Mouse (Mus musculus) embryonic facial prominence, embryonic 15.5 days (tissue): ENCODE results near the gene Vrk1. TPM values are rescaled to one million over a fixed set of nuclear protein-coding genes. Genes with fewer than 3 reads are reported as not detected.

ENCODE experiments used
- ATAC-seq: fragments of 200-750 bp; cut with Nextera tagmentation; 2 replicates; pipeline ENCODE4 v1.8.0; 2017; ENCODE audit warnings: low read depth, moderate TSS enrichment; ENCODE audit not compliant: insufficient number of reproducible peaks, low FRiP score, low TSS enrichment
- H3K27ac ChIP-seq: fragments of 300-500 bp; sonication (generic); replicated peaks from 2 replicates; pipeline ENCODE4 v1.5.1; 2015; ENCODE audit warnings: mild to moderate bottlenecking, inconsistent platforms
- H3K27me3 ChIP-seq: fragments of 300-500 bp; sonication (generic); 2 replicates; pipeline ENCODE4 v1.6.1; 2015; ENCODE audit warnings: inconsistent platforms
- H3K36me3 ChIP-seq: fragments of 300-500 bp; sonication (generic); 2 replicates; pipeline ENCODE4 v1.6.1; 2015; ENCODE audit warnings: mild to moderate bottlenecking, inconsistent platforms
- H3K4me1 ChIP-seq: fragments of 300-500 bp; sonication (generic); 2 replicates; pipeline ENCODE4 v1.6.1; 2015; ENCODE audit warnings: inconsistent platforms
- H3K4me2 ChIP-seq: fragments of 300-500 bp; sonication (generic); replicated peaks from 2 replicates; pipeline ENCODE4 v1.6.1; 2015; ENCODE audit warnings: mild to moderate bottlenecking, inconsistent platforms
- H3K4me3 ChIP-seq: fragments of 300-500 bp; sonication (generic); replicated peaks from 2 replicates; pipeline ENCODE4 v1.5.1; 2015; ENCODE audit warnings: mild to moderate bottlenecking, inconsistent platforms
- H3K9ac ChIP-seq: fragments of 300-500 bp; sonication (generic); 2 replicates; pipeline ENCODE4 v1.6.1; 2015; ENCODE audit warnings: inconsistent platforms
- H3K9me3 ChIP-seq: fragments of 300-500 bp; sonication (generic); replicated peaks from 2 replicates; pipeline ENCODE4 v1.6.1; 2016; ENCODE audit warnings: inconsistent platforms
- WGBS: fragments of 180-500 bp; shearing (Covaris S2); methylation state at CpG from one replicate; pipeline ENCODE4 v1.1.7; 2015; 5-methylcytosine and 5-hydroxymethylcytosine counted together
- polyA plus RNA-seq: library from polyadenylated mRNA; unstranded; fragments of >200 nt; fragmentation: Nextera tagmentation; extraction: Ambion mirVana; gene quantifications from 2 replicates; pipeline ENCODE4 v1.2.1, GENCODE M21; 2015

The Vrk1 gene
- polyA plus RNA-seq, 1 experiment from 2014 or later = 54.2 TPM

GRCm38 (mm10) chr12:106059873-106060573 is 50.0 kb downstream of the Vrk1 start:
- Histone ChIP-seq H3K36me3 (peaks cover 45% of the 10 kb centered on the region), H3K9me3 (no peaks in the 10 kb centered on the region), H3K27ac (no peak overlapping the region), H3K9ac (no peak overlapping the region), H3K27me3 (no peaks in the 10 kb centered on the region), H3K4me2 (no peak overlapping the region), H3K4me3 (no peak overlapping the region), H3K4me1 (no peaks in the 10 kb centered on the region)
- WGBS = 79% methylated on average over 12 of the region's 12 CpGs
- no peak for ATAC-seq

- Histone ChIP-seq H3K36me3 (peaks cover 7% of the 10 kb centered on the region; the same call in 1 of the 2 replicates), H3K4me3 (no peak overlapping the region), H3K27ac (no peak overlapping the region), H3K9me3 (no peaks in the 10 kb centered on the region), H3K9ac (no peak overlapping the region), H3K4me1 (no peaks in the 10 kb centered on the region), H3K27me3 (no peaks in the 10 kb centered on the region), H3K4me2 (no peak overlapping the region)
- no peak for ATAC-seq
- WGBS = 69% methylated on average over 22 of the region's 22 CpGs
These were observed 60.6 kb downstream of the Vrk1 start for GRCm38 (mm10) chr12:106070434-106071155.

- WGBS = 38% methylated on average over 10 of the region's 10 CpGs
- no peak for ATAC-seq
- no peaks in the 10 kb centered on the region for H3K36me3 ChIP-seq
- H3K4me3 ChIP-seq = no peak overlapping the region
- H3K9ac ChIP-seq = no peak overlapping the region
- no peak overlapping the region for H3K4me2 ChIP-seq
- H3K27me3 ChIP-seq = no peaks in the 10 kb centered on the region
- H3K9me3 ChIP-seq = no peaks in the 10 kb centered on the region
- H3K4me1 ChIP-seq = no peaks in the 10 kb centered on the region
- H3K27ac ChIP-seq = no peak overlapping the region
These were observed 61.6 kb downstream of the Vrk1 start for GRCm38 (mm10) chr12:106071575-106072166.

- 87% methylated on average over 12 of the region's 12 CpGs for WGBS
- no peaks in the 10 kb centered on the region for H3K27me3 ChIP-seq
These were observed 64.5 kb downstream of the Vrk1 start for GRCm38 (mm10) chr12:106074371-106075155.

GRCm38 (mm10) chr12:106076131-106076530 is 66.1 kb downstream of the Vrk1 start:
- WGBS = 82% methylated on average over 15 of the region's 15 CpGs
- H3K36me3 ChIP-seq = no peaks in the 10 kb centered on the region
- 0 out of 2 replicates have a peak, but pooled peaks cover 2% of the 10 kb centered on the region for H3K4me1 ChIP-seq
- H3K9me3 ChIP-seq = no peaks in the 10 kb centered on the region
- no peak overlapping the region for H3K27ac ChIP-seq
- H3K9ac ChIP-seq = no peak overlapping the region
- ATAC-seq = no peak
- no peaks in the 10 kb centered on the region for H3K27me3 ChIP-seq
- no peak overlapping the region for H3K4me2 ChIP-seq
- H3K4me3 ChIP-seq = no peak overlapping the region

More at GRCm38 (mm10) chr12:106074371-106075155, 64.5 kb downstream of the Vrk1 start:
- Histone ChIP-seq H3K36me3 (no peaks in the 10 kb centered on the region), H3K9ac (no peak overlapping the region), H3K4me3 (no peak overlapping the region), H3K4me2 (no peak overlapping the region), H3K27ac (no peak overlapping the region), H3K4me1 (no peaks in the 10 kb centered on the region), H3K9me3 (no peaks in the 10 kb centered on the region)
- no peak for ATAC-seq

- Histone ChIP-seq H3K9ac (no peak overlapping the region), H3K36me3 (no peaks in the 10 kb centered on the region), H3K9me3 (no peaks in the 10 kb centered on the region), H3K27ac (no peak overlapping the region), H3K4me2 (no peak overlapping the region), H3K27me3 (no peaks in the 10 kb centered on the region), H3K4me3 (no peak overlapping the region), H3K4me1 (peaks cover 12% of the 10 kb centered on the region; the same call in 1 of the 2 replicates)
- 73% methylated on average over 5 of the region's 5 CpGs for whole genome bisulfite sequencing
- ATAC-seq = no peak
These were observed 70.5 kb downstream of the Vrk1 start for GRCm38 (mm10) chr12:106080511-106080910.

- H3K9me3 ChIP-seq = no peaks in the 10 kb centered on the region
- H3K27me3 ChIP-seq = no peaks in the 10 kb centered on the region
- no peak overlapping the region for H3K27ac ChIP-seq
- ATAC-seq = no peak
- H3K36me3 ChIP-seq = no peaks in the 10 kb centered on the region
- no peak overlapping the region for H3K9ac ChIP-seq
- H3K4me3 ChIP-seq = no peak overlapping the region
- 56% methylated on average over 23 of the region's 23 CpGs for WGBS
- peaks cover 12% of the 10 kb centered on the region; the same call in 1 of the 2 replicates for H3K4me1 ChIP-seq
- H3K4me2 ChIP-seq = no peak overlapping the region
These were observed 71.1 kb downstream of the Vrk1 start for GRCm38 (mm10) chr12:106080945-106081747.

GRCm38 (mm10) chr12:106081748-106082140 is 71.7 kb downstream of the Vrk1 start:
- Histone ChIP-seq H3K4me2 (no peak overlapping the region), H3K9me3 (no peaks in the 10 kb centered on the region), H3K27me3 (no peaks in the 10 kb centered on the region), H3K4me3 (no peak overlapping the region), H3K27ac (no peak overlapping the region), H3K4me1 (peaks cover 12% of the 10 kb centered on the region; the same call in 1 of the 2 replicates), H3K9ac (no peak overlapping the region), H3K36me3 (no peaks in the 10 kb centered on the region)
- ATAC-seq = no peak
- 60% methylated on average over 7 of the region's 7 CpGs for WGBS

GRCm38 (mm10) chr12:106082191-106082957 is 72.3 kb downstream of the Vrk1 start:
- WGBS = 37% methylated on average over 16 of the region's 16 CpGs
- Histone ChIP-seq H3K4me3 (no peak overlapping the region), H3K9me3 (no peaks in the 10 kb centered on the region), H3K27ac (no peak overlapping the region), H3K27me3 (no peaks in the 10 kb centered on the region), H3K9ac (no peak overlapping the region), H3K4me1 (peaks cover 12% of the 10 kb centered on the region; the same call in 1 of the 2 replicates), H3K4me2 (no peak overlapping the region), H3K36me3 (no peaks in the 10 kb centered on the region)
- ATAC-seq = no peak; the same call in 1 of the 2 replicates

GRCm38 (mm10) chr12:106082958-106083381 is 72.9 kb downstream of the Vrk1 start:
- Histone ChIP-seq H3K36me3 (no peaks in the 10 kb centered on the region), H3K27ac (no peak overlapping the region), H3K9ac (no peak overlapping the region), H3K27me3 (no peaks in the 10 kb centered on the region), H3K9me3 (no peaks in the 10 kb centered on the region), H3K4me3 (no peak overlapping the region), H3K4me2 (no peak overlapping the region), H3K4me1 (peaks cover 12% of the 10 kb centered on the region; the same call in 1 of the 2 replicates)
- 32% methylated on average over 11 of the region's 11 CpGs for WGBS
- no peak for ATAC-seq
